Mouse (Mus musculus) brain, embryonic 14.5 days (tissue): ENCODE measurements around the gene Ltk.

ENCODE experiments used
- CTCF ChIP-seq: fragments of 200-500 bp; IDR thresholded peaks from 2 replicates; pipeline ENCODE4 v1.5.1; 2012; ENCODE audit warnings: inconsistent platforms, mild to moderate bottlenecking, moderate library complexity, borderline replicate concordance; ENCODE audit not compliant: insufficient read depth, insufficient read length; ENCODE audit errors: extremely low read depth
- POLR2A ChIP-seq: fragments of 200-500 bp; IDR thresholded peaks from 2 replicates; pipeline ENCODE4 v1.6.1; 2012; ENCODE audit warnings: mild to moderate bottlenecking, inconsistent platforms, borderline replicate concordance; ENCODE audit not compliant: poor library complexity, insufficient read depth, insufficient read length, severe bottlenecking; ENCODE audit errors: extremely low read depth

DNA sequence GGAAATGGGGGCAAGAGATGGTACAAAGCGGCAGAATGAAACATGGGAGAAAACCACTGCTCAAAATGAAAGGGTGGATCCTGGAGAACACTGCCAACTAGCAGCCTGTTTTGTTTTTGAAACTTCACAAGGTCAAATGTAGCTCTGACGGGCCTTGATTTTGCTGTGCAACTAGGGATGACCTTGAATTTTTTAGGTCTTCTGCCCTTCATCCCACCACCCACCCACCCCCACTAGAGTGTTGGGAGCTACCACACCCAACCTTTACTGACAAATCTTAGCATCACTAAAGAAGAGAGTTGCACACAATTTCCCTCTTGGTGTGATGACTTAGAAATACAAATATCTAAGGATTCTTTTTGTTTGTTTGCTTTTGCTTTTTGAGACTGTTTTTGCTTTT lies 29.8 kb upstream of the Ltk start:
- TF ChIP-seq CTCF = no peak
- no peak for TF ChIP-seq POLR2A
